8 mouse cellular contexts compared by ENCODE assay signal in genomic region chr19:16585379-16585778, GRCm38 (mm10).
A peak's percentile ranks its signal among the peaks of the same experiment; 100 is the strongest.
DNase-seq lines count a peak whose midpoint lies in the region; ATAC-seq and TF ChIP-seq lines count a peak whose summit lies in the region.

No protein-coding gene starts in this region.

- H3K27me3 ChIP-seq in kidney, postnatal 0 days (ENCODE audit: insufficient read depth, low read length) = no peaks in the 10 kb centered on the region
- H3K27me3 ChIP-seq in G1E (ENCODE audit: insufficient read depth, low read length) = peaks cover 6% of the 10 kb centered on the region

- DNase-seq in kidney, postnatal 0 days (ENCODE audit: low spot score) = peak; percentile 49
- DNase-seq in kidney, adult 18-20 months = no peak
- DNase-seq in G1E (ENCODE audit: low spot score) = peak; percentile 28
- DNase-seq in spleen, adult 12 weeks (ENCODE audit: low spot score) = no peak
- DNase-seq in gastrocnemius, adult 8-10 months (ENCODE audit: low spot score in 2 of 2) = no peak
- DNase-seq in cerebellum, adult 18-20 months = no peak

- H3K36me3 ChIP-seq in kidney, postnatal 0 days (ENCODE audit: insufficient read depth, low read length) = no peaks in the 10 kb centered on the region
- no peaks in the 10 kb centered on the region for H3K36me3 ChIP-seq in G1E (replicated peaks)

- ATAC-seq in kidney, postnatal 0 days (replicated peaks; ENCODE audit: low FRiP score, low read depth) = no peak
- no peak for ATAC-seq in G1E (ENCODE audit: extremely low read depth, insufficient number of reproducible peaks, low FRiP score, poor library complexity, severe bottlenecking)
- peak; percentile 77; the same call in 1 of the 2 replicates for ATAC-seq in megakaryocyte-erythroid progenitor cell, adult 5-6 weeks (replicated peaks; ENCODE audit: low FRiP score, low TSS enrichment, poor library complexity, severe bottlenecking)

- no peak for TF ChIP-seq POLR2A in cortical plate, adult 2 months (IDR thresholded peaks at IDR 0.05; ENCODE audit: extremely low read depth, insufficient read depth, low read length)

- H3K9me3 ChIP-seq in kidney, postnatal 0 days (replicated peaks; ENCODE audit: low read length) = no peaks in the 10 kb centered on the region
- H3K9me3 ChIP-seq in G1E (replicated peaks) = no peaks in the 10 kb centered on the region

- H3K27ac ChIP-seq in kidney, postnatal 0 days = no peak overlapping the region
- H3K27ac ChIP-seq in cortical plate, adult 2 months (ENCODE audit: insufficient read depth, low read length) = no peak overlapping the region

- no peak overlapping the region for H3K9ac ChIP-seq in kidney, postnatal 0 days (ENCODE audit: low read depth, low read length)

- H3K4me2 ChIP-seq in kidney, postnatal 0 days (ENCODE audit: low read length) = no peak overlapping the region

- no peaks in the 10 kb centered on the region for H3K4me1 ChIP-seq in kidney, postnatal 0 days (replicated peaks; ENCODE audit: insufficient read depth, low read length)
- H3K4me1 ChIP-seq in G1E (ENCODE audit: insufficient read depth, low read depth, low read length) = no peaks in the 10 kb centered on the region
- no peaks in the 10 kb centered on the region for H3K4me1 ChIP-seq in cortical plate, adult 2 months (ENCODE audit: control insufficient read depth, insufficient read depth, low read length)

- no peak overlapping the region for H3K4me3 ChIP-seq in kidney, postnatal 0 days (replicated peaks; ENCODE audit: low read depth, low read length)
- no peak overlapping the region for H3K4me3 ChIP-seq in G1E (ENCODE audit: low read depth, low read length)
- H3K4me3 ChIP-seq in cortical plate, adult 2 months (ENCODE audit: insufficient read depth, low read length) = no peak overlapping the region

- WGBS in kidney, postnatal 0 days = 8% methylated on average over 3 of the region's 3 CpGs

- TF ChIP-seq CTCF in kidney, postnatal 0 days (IDR thresholded peaks at IDR 0.05; ENCODE audit: low read depth) = peak; percentile 67
- TF ChIP-seq CTCF in G1E (IDR thresholded peaks at IDR 0.05; ENCODE audit: low read depth, low read length) = peak; percentile 49
- TF ChIP-seq CTCF in cortical plate, adult 2 months (IDR thresholded peaks at IDR 0.05; ENCODE audit: extremely low read depth, insufficient read depth, low read length) = peak; percentile 33; the same call in 1 of the 2 replicates

Comparison
In these comparisons a context has a peak if more than half of its experiments do, and no peak if none do; other contexts are left out.
1. DNase-seq: peak in kidney, postnatal 0 days (single experiment) and G1E (single experiment); none in kidney, adult 18-20 months (single experiment), spleen, adult 12 weeks (single experiment), gastrocnemius, adult 8-10 months (0 of 2) and cerebellum, adult 18-20 months (0 of 2).
2. Peak in every context shown above with its lines, with median percentiles within 50 percentile points of each other: CTCF ChIP-seq.